Mouse (Mus musculus) thymus, adult 2 months (tissue): ENCODE data around the gene Arhgef38.

ENCODE experiments used
- CTCF ChIP-seq: fragments of 200-500 bp; IDR thresholded peaks from 2 replicates; pipeline ENCODE4 v1.5.1; 2012; ENCODE audit warnings: mild to moderate bottlenecking, control low read depth, low read length, moderate library complexity, borderline replicate concordance; ENCODE audit not compliant: control insufficient read depth, poor library complexity, insufficient read depth; ENCODE audit errors: extremely low read depth
- POLR2A ChIP-seq: fragments of 200-500 bp; IDR thresholded peaks from 2 replicates; pipeline ENCODE4 v1.6.1; 2012; ENCODE audit warnings: mild to moderate bottlenecking, low read length, control low read depth, moderate library complexity; ENCODE audit not compliant: control insufficient read depth, poor library complexity, insufficient read depth; ENCODE audit errors: extremely low read depth

DNA sequence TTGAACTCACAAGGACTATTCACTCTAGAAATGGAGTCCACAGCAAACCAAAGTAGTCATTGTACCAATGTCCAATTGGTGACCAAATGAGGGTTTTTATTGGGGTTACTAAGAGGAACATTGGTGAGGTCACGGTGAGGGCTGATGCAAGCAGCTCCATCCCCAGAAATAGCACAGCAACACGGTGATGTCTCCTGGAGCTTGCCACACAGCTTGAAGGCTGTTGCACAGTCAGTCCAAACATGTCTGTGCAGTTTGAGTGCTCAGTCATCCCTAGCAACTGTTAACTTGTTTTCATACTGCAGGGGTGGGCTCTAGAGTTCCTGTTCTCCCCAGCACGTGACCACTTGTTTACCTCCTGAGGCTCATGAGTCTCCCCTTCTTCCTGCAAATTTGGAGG, 131.0 kb downstream of the Arhgef38 start:
- no peak for TF ChIP-seq CTCF
- no peak for TF ChIP-seq POLR2A
